Mouse (Mus musculus): Measurements from ENCODE around the gene Pkhd1.

DNA sequence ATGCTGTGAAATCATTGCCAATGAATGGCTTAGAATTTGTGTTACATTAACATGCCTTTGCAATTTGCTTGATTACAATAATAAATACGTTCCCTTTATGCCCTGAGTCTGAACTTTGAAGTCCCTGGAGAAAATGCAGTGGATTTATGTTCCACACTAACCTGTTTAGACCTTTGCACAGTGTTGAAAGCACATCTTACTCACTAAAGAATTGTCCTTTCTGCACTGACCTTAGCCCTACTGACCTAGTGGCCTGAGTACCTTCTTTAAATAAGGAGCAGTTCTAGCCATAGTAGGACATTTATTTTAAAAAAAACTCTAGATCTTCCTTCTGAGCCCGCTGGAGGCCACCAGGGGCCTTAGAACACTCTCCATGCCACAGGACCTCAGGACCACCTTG, 467.8 kb downstream of the Pkhd1 start:
- TF ChIP-seq CTCF (IDR thresholded peaks at IDR 0.05; ENCODE audit: borderline replicate concordance, extremely low read depth, insufficient read depth, insufficient read length) (no peak), POLR2A (IDR thresholded peaks at IDR 0.05; ENCODE audit: borderline replicate concordance, extremely low read depth, insufficient read depth, insufficient read length, poor library complexity, severe bottlenecking) (no peak)
